In the genomic region with DNA sequence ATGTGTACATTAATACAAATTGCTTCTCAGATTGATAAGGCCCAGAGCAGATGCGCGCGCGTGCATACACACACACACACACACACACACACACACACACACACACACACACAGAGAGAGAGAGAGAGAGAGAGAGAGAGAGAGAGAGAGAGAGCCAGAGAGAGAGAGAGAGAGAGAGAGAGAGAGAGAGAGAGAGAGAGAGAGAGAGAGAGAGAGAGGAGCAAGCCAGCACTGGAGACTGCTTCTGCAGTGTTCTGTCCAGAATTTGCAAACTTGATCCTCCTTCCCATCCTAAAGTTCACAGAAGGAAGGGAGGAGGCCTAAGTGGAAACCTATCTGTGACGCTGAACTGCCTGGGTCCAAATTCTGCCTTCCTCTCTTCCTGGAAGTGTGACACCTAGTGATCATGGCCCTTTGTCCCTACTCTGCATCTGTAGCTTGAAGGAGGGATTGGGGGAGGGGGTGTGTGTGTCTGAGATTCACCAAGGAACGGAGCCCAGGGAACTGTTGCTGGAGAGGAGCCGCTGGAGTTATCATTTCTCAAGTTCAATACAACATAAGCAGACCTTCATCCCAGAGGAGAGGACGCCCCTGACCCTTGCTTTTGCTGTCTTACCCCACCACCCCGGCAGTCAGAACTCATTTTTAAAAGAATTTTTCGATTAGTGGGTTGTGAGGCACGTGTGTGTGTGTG, we compare ENCODE assay signal across 8 mouse cellular contexts. TPM values are rescaled to one million over a fixed set of nuclear protein-coding genes. Genes with fewer than 3 reads are reported as not detected.
DNase-seq lines count a peak whose midpoint lies in the region; ATAC-seq and TF ChIP-seq lines count a peak whose summit lies in the region.

No protein-coding gene starts in this region.

- peak overlapping the region; percentile 66 for H3K4me3 ChIP-seq in testis, adult 2 months (ENCODE audit: control insufficient read depth, low read depth, low read length)
- peak overlapping the region; percentile 69 for H3K4me3 ChIP-seq in intestine, embryonic 16.5 days (ENCODE audit: low read length)
- peak overlapping the region; percentile 90 for H3K4me3 ChIP-seq in olfactory bulb, adult 2 months (ENCODE audit: insufficient read depth, low read depth, low read length)

- TF ChIP-seq CTCF in testis, adult 2 months (IDR thresholded peaks at IDR 0.05; ENCODE audit: control insufficient read depth, insufficient read depth, insufficient replicate concordance, low read depth, low read length) = no peak
- no peak for TF ChIP-seq CTCF in olfactory bulb, adult 2 months (IDR thresholded peaks at IDR 0.05; ENCODE audit: insufficient read depth, low read depth, low read length)

- WGBS in intestine, embryonic 16.5 days = 26% methylated on average over 11 of the region's 11 CpGs
- 25% methylated on average over 11 of the region's 11 CpGs for WGBS in olfactory bulb, adult 2 months

- peak; percentile 51 for DNase-seq in CD4-positive, CD25-positive, alpha-beta regulatory T cell, adult 2 months (ENCODE audit: low read depth, low spot score)
- no peak for DNase-seq in testis, postnatal 14 days (ENCODE audit: low spot score)
- DNase-seq in thymus, postnatal 36 days = no peak
- no peak for DNase-seq in frontal cortex, postnatal 36 days (ENCODE audit: low spot score in 2 of 2)

- H3K4me2 ChIP-seq in intestine, embryonic 16.5 days (ENCODE audit: low read depth, low read length) = peak overlapping the region; percentile 77

- no peaks in the 10 kb centered on the region for H3K9me3 ChIP-seq in intestine, embryonic 16.5 days (ENCODE audit: control insufficient read depth, low read length)

- no peaks in the 10 kb centered on the region for H3K36me3 ChIP-seq in testis, adult 2 months (ENCODE audit: control insufficient read depth, insufficient read depth, low read length)
- H3K36me3 ChIP-seq in intestine, embryonic 16.5 days (ENCODE audit: control insufficient read depth, insufficient read depth, low read length) = peaks cover 2% of the 10 kb centered on the region; the same call in 1 of the 2 replicates

- H3K27me3 ChIP-seq in testis, adult 2 months (ENCODE audit: control insufficient read depth, insufficient read depth, low read length) = no peaks in the 10 kb centered on the region
- H3K27me3 ChIP-seq in intestine, embryonic 16.5 days (replicated peaks; ENCODE audit: control insufficient read depth, insufficient read depth, low read length) = no peaks in the 10 kb centered on the region

- no peak for ATAC-seq in CD4-positive, CD25-positive, alpha-beta regulatory T cell, adult 4 months
- ATAC-seq in intestine, embryonic 16.5 days = 0 out of 2 replicates have a peak, but pooled peaks have one; percentile 1

- TF ChIP-seq POLR2A in testis, adult 2 months (IDR thresholded peaks at IDR 0.05; ENCODE audit: control insufficient read depth, low read depth, low read length) = no peak
- no peak for TF ChIP-seq POLR2A in olfactory bulb, adult 2 months (IDR thresholded peaks at IDR 0.05; ENCODE audit: insufficient read depth, low read depth, low read length)

- no peak overlapping the region for H3K27ac ChIP-seq in testis, adult 2 months (ENCODE audit: control insufficient read depth, insufficient read depth, low read depth, low read length)
- H3K27ac ChIP-seq in intestine, embryonic 16.5 days (ENCODE audit: low read length) = 0 out of 2 replicates have a peak overlapping the region, but pooled peaks have one; percentile 24
- H3K27ac ChIP-seq in olfactory bulb, adult 2 months (ENCODE audit: insufficient read depth, low read depth, low read length) = peak overlapping the region; percentile 78

- H3K4me1 ChIP-seq in testis, adult 2 months (ENCODE audit: control insufficient read depth, insufficient read depth, low read length) = peaks cover 9% of the 10 kb centered on the region
- H3K4me1 ChIP-seq in intestine, embryonic 16.5 days (ENCODE audit: control insufficient read depth, insufficient read depth, low read length) = peaks cover 17% of the 10 kb centered on the region
- peaks cover 18% of the 10 kb centered on the region for H3K4me1 ChIP-seq in olfactory bulb, adult 2 months (ENCODE audit: control insufficient read depth, insufficient read depth, low read length)

- H3K9ac ChIP-seq in intestine, embryonic 16.5 days (ENCODE audit: low read depth, low read length) = peak overlapping the region; percentile 75; the same call in 1 of the 2 replicates

RNA-seq across cellular contexts. Expression of a gene that starts 7.2 kb away (rescaled TPM):
- 10 to 100 TPM in 1 of 2 experiments, 1 to 10 TPM in 1; 9.0 to 11.3 TPM for polyA plus RNA-seq in CD4-positive, CD25-positive, alpha-beta regulatory T cell, adult 4 months (2017; shearing (Covaris generic))
- 3.7 and 4.0 TPM in 2 replicates for polyA plus RNA-seq in testis, adult 2 months (2012; rRNA removed)
- polyA plus RNA-seq in intestine, embryonic 16.5 days (2015; fragmentation: Nextera tagmentation; extraction: Ambion mirVana) = 15.8 and 16.2 TPM in 2 replicates
- polyA plus RNA-seq in olfactory bulb, adult 2 months (2012; ENCODE audit: insufficient read depth, insufficient read length, low replicate concordance, missing spikeins) = not detected in 2 replicates

RNA-seq across cellular contexts. Expression of a gene that starts 34.3 kb away (rescaled TPM):
- under 1 TPM in 1 of 2 experiments, not detected in 1; 0.27 TPM for polyA plus RNA-seq in CD4-positive, CD25-positive, alpha-beta regulatory T cell, adult 4 months (2017; shearing (Covaris generic))
- polyA plus RNA-seq in testis, adult 2 months (2012; rRNA removed) = 0.08 TPM in 1 of 2 replicates, not detected in the other
- polyA plus RNA-seq in intestine, embryonic 16.5 days (2015; fragmentation: Nextera tagmentation; extraction: Ambion mirVana) = not detected in 2 replicates
- not detected in 2 replicates for polyA plus RNA-seq in olfactory bulb, adult 2 months (2012; ENCODE audit: insufficient read depth, insufficient read length, low replicate concordance, missing spikeins)
